Mouse (Mus musculus) heart, adult 2 months (tissue): ENCODE measurements around the gene Mst1.

Source experiments
- CTCF ChIP-seq: fragments of 200-600 bp; IDR thresholded peaks from 2 replicates; pipeline ENCODE4 v1.8.1; 2022; ENCODE audit warnings: antibody characterized with exemption, mild to moderate bottlenecking, moderate library complexity
- POLR2A ChIP-seq: fragments of 200-500 bp; IDR thresholded peaks from 2 replicates; pipeline ENCODE4 v1.6.1; 2011; ENCODE audit warnings: mild to moderate bottlenecking, low read depth, low read length, control low read depth; ENCODE audit not compliant: insufficient read depth

- no peak for TF ChIP-seq POLR2A
- TF ChIP-seq CTCF: no peak
These were observed 32.6 kb downstream of the Mst1 start for GRCm38 (mm10) chr9:108112719-108113340.
